Mouse (Mus musculus): ENCODE results near the gene Dglucy. TPM values are rescaled to one million over a fixed set of nuclear protein-coding genes. Genes with fewer than 3 reads are reported as not detected.

The Dglucy gene
- 72.5 TPM for polyA plus RNA-seq (2014; fragmentation: Illumina TruSeq; extraction: RNeasy Lipid Tissue Mini Kit (QIAGEN cat#74804); ENCODE audit: low read depth, low replicate concordance)

GRCm38 (mm10) chr12:100778934-100779865, at the start of gene Dglucy:
TSS of gene Dglucy (plus strand) at chr12:100779057.

GRCm38 (mm10) chr12:100907598-100908297, 128.9 kb downstream of the Dglucy start, which contains the start of gene Gpr68:
TSS of gene Gpr68 (minus strand) at chr12:100908198.

Other genes starting within 250 kb of the Dglucy start
- 7.7 TPM for gene Rps6ka5, start 52.1 kb upstream of the Dglucy start, polyA plus RNA-seq (2014; fragmentation: Illumina TruSeq; extraction: RNeasy Lipid Tissue Mini Kit (QIAGEN cat#74804); ENCODE audit: low read depth, low replicate concordance)
- gene Gpr68, start 129.1 kb downstream of the Dglucy start, polyA plus RNA-seq (2014; fragmentation: Illumina TruSeq; extraction: RNeasy Lipid Tissue Mini Kit (QIAGEN cat#74804); ENCODE audit: low read depth, low replicate concordance) = 0.18 TPM
- gene Ccdc88c, start 250.0 kb downstream of the Dglucy start, polyA plus RNA-seq (2014; fragmentation: Illumina TruSeq; extraction: RNeasy Lipid Tissue Mini Kit (QIAGEN cat#74804); ENCODE audit: low read depth, low replicate concordance) = 3.2 TPM

Data from heart, adult 10 weeks (tissue).